Mouse (Mus musculus) layer of hippocampus, adult 18-20 months (tissue): ENCODE data around the gene Cbfb. TPM values are rescaled to one million over a fixed set of nuclear protein-coding genes. Genes with fewer than 3 reads are reported as not detected.

ENCODE experiments used
- DNase-seq, 2 experiments: peaks; one replicate each; pipeline ENCODE4 v3.0.0; 2022; ENCODE audit warnings: low spot score in 2 of 2
- total RNA-seq, 2 experiments: library from RNA; stranded (reverse); gene quantifications; 2 replicates each; pipeline ENCODE4 v1.2.3; 2021

The Cbfb gene
- total RNA-seq, 2 experiments from 2014 or later = 22.1 to 24.4 TPM

GRCm38 (mm10) chr8:105237442-105238142 lies 67.1 kb downstream of the Cbfb start:
- DNase-seq = no peak

- no peak for DNase-seq
Observed at GRCm38 (mm10) chr8:105241016-105241415, 70.5 kb downstream of the Cbfb start.

GRCm38 (mm10) chr8:105251954-105252353 lies 81.5 kb downstream of the Cbfb start:
- DNase-seq = no peak

GRCm38 (mm10) chr8:105252680-105253537 lies 82.4 kb downstream of the Cbfb start:
- DNase-seq = no peak

- DNase-seq = peak in 1 of 2 experiments; percentile 24
Observed at GRCm38 (mm10) chr8:105253766-105254151, 83.3 kb downstream of the Cbfb start.

GRCm38 (mm10) chr8:105254152-105254965 lies 83.9 kb downstream of the Cbfb start:
- DNase-seq = peak; percentile 87 to 91

GRCm38 (mm10) chr8:105254966-105255350 lies 84.5 kb downstream of the Cbfb start, which contains the start of gene B3gnt9:
TSS of gene B3gnt9 (minus strand) at chr8:105255153.
- peak in 1 of 2 experiments; percentile 44 for DNase-seq

- no peak for DNase-seq
Observed at GRCm38 (mm10) chr8:105257318-105258114, 87.0 kb downstream of the Cbfb start.

GRCm38 (mm10) chr8:105258911-105259720 lies 88.6 kb downstream of the Cbfb start:
- DNase-seq = no peak

- DNase-seq = peak in 1 of 2 experiments; percentile 66
Observed at GRCm38 (mm10) chr8:105259721-105260320, 89.3 kb downstream of the Cbfb start.

GRCm38 (mm10) chr8:105260371-105261099 lies 90.1 kb downstream of the Cbfb start:
- no peak for DNase-seq

GRCm38 (mm10) chr8:105261326-105261980 lies 91.0 kb downstream of the Cbfb start:
- DNase-seq = no peak

- DNase-seq = no peak
Observed at GRCm38 (mm10) chr8:105263244-105263912, 92.9 kb downstream of the Cbfb start.

GRCm38 (mm10) chr8:105264024-105264982 lies 93.8 kb downstream of the Cbfb start, which contains the start of the genes Tradd and Fbxl8:
TSS of gene Tradd (minus strand) at chr8:105264609.
TSS of gene Fbxl8 (plus strand) at chr8:105264648.
- no peak for DNase-seq

GRCm38 (mm10) chr8:105265128-105265527 lies 94.7 kb downstream of the Cbfb start:
- DNase-seq = no peak

- DNase-seq = no peak
Observed at GRCm38 (mm10) chr8:105266775-105267174, 96.3 kb downstream of the Cbfb start.
